Mouse (Mus musculus) midbrain, postnatal 0 days (tissue): Measurements from ENCODE around the gene Casc1. TPM values are rescaled to one million over a fixed set of nuclear protein-coding genes. Genes with fewer than 3 reads are reported as not detected.

Experiments used
- ATAC-seq: fragments of 200-750 bp; cut with Nextera tagmentation; 2 replicates; pipeline ENCODE4 v1.8.0; 2017; ENCODE audit warnings: moderate number of reproducible peaks, mild to moderate bottlenecking, moderate TSS enrichment, moderate library complexity; ENCODE audit not compliant: low FRiP score
- DNase-seq: peaks from one replicate; pipeline ENCODE4 v3.0.0-alpha.2; 2015; ENCODE audit warnings: low spot score
- H3K27ac ChIP-seq: fragments of 300-500 bp; sonication (generic); 2 replicates; pipeline ENCODE4 v1.5.1; 2014; ENCODE audit warnings: low read depth, mild to moderate bottlenecking, low read length, mixed read lengths
- H3K27me3 ChIP-seq: fragments of 300-500 bp; sonication (generic); 2 replicates; pipeline ENCODE4 v1.6.1; 2014; ENCODE audit warnings: low read length, control low read depth, mixed read lengths; ENCODE audit not compliant: insufficient read depth
- H3K36me3 ChIP-seq: fragments of 300-500 bp; sonication (generic); 2 replicates; pipeline ENCODE4 v1.6.1; 2014; ENCODE audit warnings: low read length, control low read depth, mixed read lengths; ENCODE audit not compliant: insufficient read depth
- H3K4me1 ChIP-seq: fragments of 300-500 bp; sonication (generic); 2 replicates; pipeline ENCODE4 v1.6.1; 2014; ENCODE audit warnings: mild to moderate bottlenecking, control low read depth, antibody characterized with exemption, low read length, mixed read lengths; ENCODE audit not compliant: insufficient read depth
- H3K4me2 ChIP-seq: fragments of 300-500 bp; sonication (generic); 2 replicates; pipeline ENCODE4 v1.6.1; 2014; ENCODE audit warnings: low read depth, mild to moderate bottlenecking, low read length, mixed read lengths; ENCODE audit not compliant: poor library complexity, severe bottlenecking
- H3K4me3 ChIP-seq: fragments of 300-500 bp; sonication (generic); 2 replicates; pipeline ENCODE4 v1.5.1; 2014; ENCODE audit warnings: low read depth, mild to moderate bottlenecking, low read length, moderate library complexity
- H3K9ac ChIP-seq: fragments of 300-500 bp; sonication (generic); replicated peaks from 2 replicates; pipeline ENCODE4 v1.6.1; 2014; ENCODE audit warnings: mild to moderate bottlenecking, low read length, moderate library complexity, mixed read lengths; ENCODE audit not compliant: poor library complexity, severe bottlenecking
- H3K9me3 ChIP-seq: fragments of 300-500 bp; sonication (generic); 2 replicates; pipeline ENCODE4 v1.6.1; 2016; ENCODE audit warnings: low read length, control low read depth
- CTCF ChIP-seq: IDR thresholded peaks from 2 replicates; pipeline ENCODE4 v1.5.1; 2016; ENCODE audit warnings: antibody characterized with exemption, mild to moderate bottlenecking
- WGBS: fragments of 180-500 bp; shearing (Covaris S2); extraction: QIAGEN DNeasy Blood & Tissue Kit; methylation state at CpG from one replicate; pipeline ENCODE4 v1.1.7; 2014; 5-methylcytosine and 5-hydroxymethylcytosine counted together
- polyA plus RNA-seq: library from polyadenylated mRNA; unstranded; fragments of >200 nt; fragmentation: Nextera tagmentation; extraction: Ambion mirVana; gene quantifications from 2 replicates; pipeline ENCODE4 v1.2.1, GENCODE M21; 2015
- total RNA-seq: library from RNA; depleted of rRNA; stranded (reverse); fragments of >200 nt; gene quantifications from 2 replicates; pipeline ENCODE4 v1.2.3, GENCODE M21; 2014

The Casc1 gene
- total and polyA plus RNA-seq, 2 experiments from 2014 or later, result 0.58 to 2.2 TPM

GRCm38 (mm10) chr6:145182044-145182443, 28.8 kb downstream of the Casc1 start:
- no peaks in the 10 kb centered on the region for H3K9me3 ChIP-seq
- H3K36me3 ChIP-seq, result no peaks in the 10 kb centered on the region
- DNase-seq (peak; percentile 28), ATAC-seq (no peak)
- H3K4me3 ChIP-seq, result no peak overlapping the region
- TF ChIP-seq CTCF, result no peak
- H3K4me2 ChIP-seq, result no peak overlapping the region
- H3K4me1 ChIP-seq, result no peaks in the 10 kb centered on the region
- no peaks in the 10 kb centered on the region; the same call in 1 of the 2 replicates for H3K27me3 ChIP-seq
- H3K9ac ChIP-seq, result no peak overlapping the region
- 89% methylated on average over 8 of the region's 8 CpGs for WGBS
- H3K27ac ChIP-seq, result no peak overlapping the region

- peak; percentile 74 for TF ChIP-seq CTCF
- no peaks in the 10 kb centered on the region for H3K36me3 ChIP-seq
- no peak overlapping the region for H3K9ac ChIP-seq
- peaks cover 8% of the 10 kb centered on the region for H3K27me3 ChIP-seq
- no peak overlapping the region for H3K4me2 ChIP-seq
- no peak overlapping the region for H3K4me3 ChIP-seq
- no peaks in the 10 kb centered on the region for H3K4me1 ChIP-seq
- H3K9me3 ChIP-seq, result no peaks in the 10 kb centered on the region
- ATAC-seq (no peak), DNase-seq (peak; percentile 51)
- no peak overlapping the region for H3K27ac ChIP-seq
- WGBS, result 23% methylated on average over 6 of the region's 6 CpGs
Observed at GRCm38 (mm10) chr6:145179665-145180064, 31.1 kb downstream of the Casc1 start.

DNA sequence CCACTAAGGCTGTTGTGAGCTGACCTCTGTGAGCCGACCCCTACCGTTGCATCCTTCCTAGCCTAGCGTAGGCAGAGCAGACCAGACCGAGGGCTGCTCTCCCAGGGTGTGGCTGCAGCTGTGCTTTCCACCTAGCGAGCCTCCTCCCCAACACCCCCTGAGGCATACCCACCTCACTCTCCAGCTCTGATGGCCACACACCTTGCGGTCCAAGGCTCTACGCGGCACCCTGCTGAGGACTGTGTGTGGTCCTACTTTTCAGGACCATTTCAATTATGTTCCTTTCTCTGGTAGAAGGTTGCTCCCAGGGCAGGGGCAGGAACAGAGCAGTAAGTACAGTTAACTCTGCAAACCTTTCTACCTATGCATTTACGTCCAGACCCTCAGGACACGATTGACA, 34.3 kb downstream of the Casc1 start:
- H3K36me3 ChIP-seq, result no peaks in the 10 kb centered on the region

DNA sequence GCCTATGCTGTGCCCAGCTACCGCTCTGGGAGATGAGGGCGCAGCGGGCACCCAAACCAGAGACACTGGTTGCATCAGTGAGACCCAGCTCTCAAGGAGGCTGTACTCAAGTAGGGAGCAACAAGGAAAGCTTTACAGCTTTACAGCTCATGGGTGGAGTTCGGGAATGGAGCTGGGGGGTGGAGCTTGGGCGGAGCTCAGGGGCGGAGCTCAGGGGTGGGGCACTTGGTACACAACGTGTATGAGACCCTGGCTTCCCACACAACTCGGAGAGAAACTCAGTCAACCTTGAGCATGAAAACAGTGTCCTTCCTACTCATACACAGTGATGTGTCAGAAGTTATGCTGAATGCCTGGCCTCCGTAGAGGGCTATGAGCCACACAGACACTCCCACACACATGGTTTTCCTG, 35.2 kb downstream of the Casc1 start:
- Histone ChIP-seq H3K4me2 (no peak overlapping the region), H3K27ac (no peak overlapping the region), H3K36me3 (no peaks in the 10 kb centered on the region), H3K4me1 (0 out of 2 replicates have a peak, but pooled peaks cover 5% of the 10 kb centered on the region), H3K4me3 (no peak overlapping the region), H3K9me3 (no peaks in the 10 kb centered on the region), H3K27me3 (peaks cover 8% of the 10 kb centered on the region), H3K9ac (no peak overlapping the region)
- no peak for TF ChIP-seq CTCF
- 35% methylated on average over 9 of the region's 9 CpGs for WGBS
- DNase-seq (no peak), ATAC-seq (no peak)

More for the DNA sequence above, 34.3 kb downstream of the Casc1 start:
- DNase-seq (no peak), ATAC-seq (no peak)
- Histone ChIP-seq H3K27me3 (peaks cover 8% of the 10 kb centered on the region), H3K4me3 (no peak overlapping the region), H3K4me1 (0 out of 2 replicates have a peak, but pooled peaks cover 5% of the 10 kb centered on the region), H3K9me3 (no peaks in the 10 kb centered on the region), H3K4me2 (no peak overlapping the region), H3K27ac (no peak overlapping the region), H3K9ac (no peak overlapping the region)
- WGBS, result 50% methylated on average over 10 of the region's 10 CpGs
- no peak for TF ChIP-seq CTCF

DNA sequence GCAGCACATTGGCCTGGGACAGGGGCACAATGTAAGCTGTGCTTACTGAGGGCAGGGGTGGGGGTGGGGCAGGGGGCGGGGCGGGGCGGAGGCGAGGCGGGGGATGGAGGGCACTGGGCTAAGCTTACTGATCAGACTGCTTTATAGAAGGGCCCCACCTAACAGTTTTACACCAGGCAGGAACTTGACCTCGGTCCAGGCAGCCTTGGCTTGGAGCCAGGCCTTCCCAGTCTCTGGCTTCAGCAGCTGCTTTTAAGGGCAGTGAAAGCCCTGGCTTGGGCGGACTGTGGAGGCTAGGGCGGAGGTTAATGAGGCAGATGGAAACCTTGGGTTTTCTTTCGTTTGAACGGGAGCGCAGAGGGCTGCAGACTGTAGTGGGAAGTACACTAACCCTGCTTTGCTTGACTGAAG, 37.0 kb downstream of the Casc1 start:
- Histone ChIP-seq H3K4me1 (0 out of 2 replicates have a peak, but pooled peaks cover 5% of the 10 kb centered on the region), H3K9me3 (no peaks in the 10 kb centered on the region), H3K4me3 (no peak overlapping the region), H3K36me3 (no peaks in the 10 kb centered on the region), H3K27ac (no peak overlapping the region), H3K9ac (no peak overlapping the region), H3K27me3 (peaks cover 8% of the 10 kb centered on the region), H3K4me2 (no peak overlapping the region)
- no peak for ATAC-seq
- peak; percentile 63 for DNase-seq
- no peak for TF ChIP-seq CTCF
- 4% methylated on average over 11 of the region's 11 CpGs for WGBS

GRCm38 (mm10) chr6:145171892-145172606, 38.8 kb downstream of the Casc1 start:
- Histone ChIP-seq H3K4me3 (no peak overlapping the region), H3K9ac (no peak overlapping the region), H3K9me3 (no peaks in the 10 kb centered on the region), H3K36me3 (no peaks in the 10 kb centered on the region), H3K4me2 (no peak overlapping the region), H3K27ac (no peak overlapping the region), H3K27me3 (peaks cover 8% of the 10 kb centered on the region), H3K4me1 (0 out of 2 replicates have a peak, but pooled peaks cover 5% of the 10 kb centered on the region)
- TF ChIP-seq CTCF, result no peak
- ATAC-seq (no peak), DNase-seq (no peak)
- WGBS, result 83% methylated on average over 14 of the region's 14 CpGs
